In genomic region chr7:19506326-19506725, GRCm38 (mm10) we compare ENCODE assay signal across 7 mouse cellular contexts. TPM values are rescaled to one million over a fixed set of nuclear protein-coding genes. Genes with fewer than 3 reads are reported as not detected.
DNase-seq lines count a peak whose midpoint lies in the region; ATAC-seq and TF ChIP-seq lines count a peak whose summit lies in the region.

No protein-coding gene starts in this region.

- no peaks in the 10 kb centered on the region for H3K27me3 ChIP-seq in embryonic facial prominence, embryonic 14.5 days (replicated peaks; ENCODE audit: control insufficient read depth, insufficient read depth, low read length)
- no peaks in the 10 kb centered on the region for H3K27me3 ChIP-seq in liver, embryonic 11.5 days (replicated peaks; ENCODE audit: control insufficient read depth, insufficient read depth, low read length)
- no peaks in the 10 kb centered on the region for H3K27me3 ChIP-seq in thymus, adult 2 months (ENCODE audit: control insufficient read depth, insufficient read depth, low read length)

- no peaks in the 10 kb centered on the region for H3K9me3 ChIP-seq in embryonic facial prominence, embryonic 14.5 days (ENCODE audit: control insufficient read depth, low read length)
- H3K9me3 ChIP-seq in liver, embryonic 11.5 days (ENCODE audit: control insufficient read depth, low read length), result no peaks in the 10 kb centered on the region

- H3K36me3 ChIP-seq in embryonic facial prominence, embryonic 14.5 days (ENCODE audit: control insufficient read depth, insufficient read depth, low read length), result no peaks in the 10 kb centered on the region
- H3K36me3 ChIP-seq in liver, embryonic 11.5 days (ENCODE audit: control insufficient read depth, insufficient read depth, low read length), result no peaks in the 10 kb centered on the region
- no peaks in the 10 kb centered on the region for H3K36me3 ChIP-seq in thymus, adult 2 months (ENCODE audit: control insufficient read depth, insufficient read depth, low read length)

- 33% methylated on average over 6 of the region's 6 CpGs for WGBS in embryonic facial prominence, embryonic 14.5 days
- WGBS in liver, embryonic 11.5 days, result 21% methylated on average over 6 of the region's 6 CpGs
- WGBS in thymus, adult 2 months, result 51% methylated on average over 6 of the region's 6 CpGs

- TF ChIP-seq POLR2A in thymus, adult 2 months (IDR thresholded peaks at IDR 0.05; ENCODE audit: control insufficient read depth, extremely low read depth, insufficient read depth, low read length, poor library complexity), result no peak

- no peak overlapping the region for H3K27ac ChIP-seq in embryonic facial prominence, embryonic 14.5 days (replicated peaks; ENCODE audit: low read depth, low read length)
- peak overlapping the region; percentile 15; the same call in 1 of the 2 replicates for H3K27ac ChIP-seq in liver, embryonic 11.5 days (ENCODE audit: low read depth, low read length)
- H3K27ac ChIP-seq in thymus, adult 2 months (ENCODE audit: control insufficient read depth, insufficient read depth, low read length), result no peak overlapping the region

- no peaks in the 10 kb centered on the region for H3K4me1 ChIP-seq in embryonic facial prominence, embryonic 14.5 days (ENCODE audit: control insufficient read depth, insufficient read depth, low read length)
- H3K4me1 ChIP-seq in liver, embryonic 11.5 days (replicated peaks; ENCODE audit: control insufficient read depth, insufficient read depth, low read length), result peaks cover 13% of the 10 kb centered on the region; the same call in 1 of the 2 replicates
- peaks cover 20% of the 10 kb centered on the region for H3K4me1 ChIP-seq in thymus, adult 2 months (replicated peaks; ENCODE audit: control insufficient read depth, insufficient read depth, low read length)

- H3K9ac ChIP-seq in embryonic facial prominence, embryonic 14.5 days (ENCODE audit: low read depth, low read length), result no peak overlapping the region; the same call in 1 of the 2 replicates
- H3K9ac ChIP-seq in liver, embryonic 11.5 days (ENCODE audit: low read depth, low read length), result peak overlapping the region; percentile 94

- peak; percentile 44 for DNase-seq in thymus, postnatal 4 days
- no peak for DNase-seq in thymus, adult 18-20 months
- DNase-seq in embryonic facial prominence, embryonic 14.5 days (ENCODE audit: low spot score), result no peak
- no peak for DNase-seq in liver, embryonic 11.5 days (ENCODE audit: low spot score)
- no peak for DNase-seq in spleen, postnatal 36 days (ENCODE audit: low spot score in 2 of 2)
- DNase-seq in thymus, adult 2 months, result no peak
- DNase-seq in left cerebral cortex, adult 8-10 months (ENCODE audit: low spot score in 2 of 2), result no peak

- ATAC-seq in embryonic facial prominence, embryonic 14.5 days (ENCODE audit: low read depth), result no peak
- ATAC-seq in liver, embryonic 11.5 days (replicated peaks; ENCODE audit: low FRiP score), result no peak

- no peak for TF ChIP-seq CTCF in thymus, adult 2 months (IDR thresholded peaks at IDR 0.05; ENCODE audit: borderline replicate concordance, control insufficient read depth, extremely low read depth, insufficient read depth, low read length, poor library complexity)

- H3K4me3 ChIP-seq in embryonic facial prominence, embryonic 14.5 days (ENCODE audit: low read depth, low read length), result peak overlapping the region; percentile 81
- H3K4me3 ChIP-seq in liver, embryonic 11.5 days (ENCODE audit: low read depth, low read length), result peak overlapping the region; percentile 87
- H3K4me3 ChIP-seq in thymus, adult 2 months (ENCODE audit: control insufficient read depth, insufficient read depth, low read length), result no peak overlapping the region

- H3K4me2 ChIP-seq in embryonic facial prominence, embryonic 14.5 days (ENCODE audit: low read depth, low read length), result peak overlapping the region; percentile 98
- H3K4me2 ChIP-seq in liver, embryonic 11.5 days, result peak overlapping the region; percentile 84

RNA-seq across cellular contexts. Expression of gene Bloc1s3, which starts 1.8 kb away (rescaled TPM):
- polyA plus RNA-seq in embryonic facial prominence, embryonic 14.5 days (2014; fragmentation: Nextera tagmentation; extraction: Ambion mirVana), result 0.74 and 0.93 TPM in 2 replicates
- 2.0 and 2.1 TPM in 2 replicates for polyA plus RNA-seq in liver, embryonic 11.5 days (2014; fragmentation: Nextera tagmentation; extraction: Ambion mirVana)
- polyA plus RNA-seq in thymus, adult 2 months (2012; rRNA removed), result 13.2 and 15.5 TPM in 2 replicates
- total RNA-seq in left cerebral cortex, adult 8-10 months (2022), result 1 to 10 TPM; 6.5 to 7.7 (median 7.1) TPM

RNA-seq across cellular contexts. Expression of gene Trappc6a, which starts 1.9 kb away (rescaled TPM):
- 61.8 and 67.3 TPM in 2 replicates for polyA plus RNA-seq in embryonic facial prominence, embryonic 14.5 days (2014; fragmentation: Nextera tagmentation; extraction: Ambion mirVana)
- polyA plus RNA-seq in liver, embryonic 11.5 days (2014; fragmentation: Nextera tagmentation; extraction: Ambion mirVana), result 97.4 and 108 TPM in 2 replicates
- polyA plus RNA-seq in thymus, adult 2 months (2012; rRNA removed), result 86.7 and 90.2 TPM in 2 replicates
- total RNA-seq in left cerebral cortex, adult 8-10 months (2022), result 10 to 100 TPM; 19.0 to 25.5 (median 23.5) TPM

RNA-seq across cellular contexts. Expression of gene Nkpd1, which starts 11.3 kb away (rescaled TPM):
- polyA plus RNA-seq in embryonic facial prominence, embryonic 14.5 days (2014; fragmentation: Nextera tagmentation; extraction: Ambion mirVana), result 0.14 and 0.42 TPM in 2 replicates
- not detected in 2 replicates for polyA plus RNA-seq in liver, embryonic 11.5 days (2014; fragmentation: Nextera tagmentation; extraction: Ambion mirVana)
- polyA plus RNA-seq in thymus, adult 2 months (2012; rRNA removed), result 1.1 and 1.2 TPM in 2 replicates
- 1 to 10 TPM in 2 of 4 experiments, under 1 TPM in 2; 0.83 to 1.7 (median 1.1) TPM for total RNA-seq in left cerebral cortex, adult 8-10 months (2022)

RNA-seq across cellular contexts. Expression of gene Exoc3l2, which starts 43.2 kb away (rescaled TPM):
- 1.4 and 1.7 TPM in 2 replicates for polyA plus RNA-seq in embryonic facial prominence, embryonic 14.5 days (2014; fragmentation: Nextera tagmentation; extraction: Ambion mirVana)
- polyA plus RNA-seq in liver, embryonic 11.5 days (2014; fragmentation: Nextera tagmentation; extraction: Ambion mirVana), result 4.3 and 5.6 TPM in 2 replicates
- 0.94 and 1.0 TPM in 2 replicates for polyA plus RNA-seq in thymus, adult 2 months (2012; rRNA removed)
- total RNA-seq in left cerebral cortex, adult 8-10 months (2022), result 1 to 10 TPM in 1 of 4 experiments, under 1 TPM in 3; 0.59 to 1.1 (median 0.79) TPM

RNA-seq across cellular contexts. Expression of gene Mark4, which starts 47.7 kb away (rescaled TPM):
- 10.5 and 10.9 TPM in 2 replicates for polyA plus RNA-seq in embryonic facial prominence, embryonic 14.5 days (2014; fragmentation: Nextera tagmentation; extraction: Ambion mirVana)
- 6.7 and 7.7 TPM in 2 replicates for polyA plus RNA-seq in liver, embryonic 11.5 days (2014; fragmentation: Nextera tagmentation; extraction: Ambion mirVana)
- polyA plus RNA-seq in thymus, adult 2 months (2012; rRNA removed), result 36.3 and 48.8 TPM in 2 replicates
- 10 to 100 TPM; 70.4 to 80.3 (median 76.2) TPM for total RNA-seq in left cerebral cortex, adult 8-10 months (2022)
